Mouse (Mus musculus): ENCODE measurements around the gene Tgm2.

- TF ChIP-seq CTCF (IDR thresholded peaks at IDR 0.05; ENCODE audit: borderline replicate concordance, insufficient read depth, low read length) (no peak), POLR2A (IDR thresholded peaks at IDR 0.05; ENCODE audit: low read depth, low read length) (no peak)
Observed at GRCm38 (mm10) chr2:158071633-158071995, 74.6 kb downstream of the Tgm2 start.
